Mouse (Mus musculus) hindbrain, embryonic 12.5 days (tissue): ENCODE measurements around the gene Sptlc2. TPM values are rescaled to one million over a fixed set of nuclear protein-coding genes. Genes with fewer than 3 reads are reported as not detected.
A peak's percentile ranks its signal among the peaks of the same experiment; 100 is the strongest.

Experiments used
- ATAC-seq: fragments of 200-750 bp; cut with Nextera tagmentation; 2 replicates; pipeline ENCODE4 v1.8.0; 2017; ENCODE audit warnings: moderate TSS enrichment; ENCODE audit not compliant: low FRiP score
- H3K27ac ChIP-seq: fragments of 300-500 bp; sonication (generic); 2 replicates; pipeline ENCODE4 v1.5.1; 2016; ENCODE audit warnings: mild to moderate bottlenecking
- H3K27me3 ChIP-seq: fragments of 300-500 bp; sonication (generic); 2 replicates; pipeline ENCODE4 v1.6.1; 2016; ENCODE audit warnings: mild to moderate bottlenecking
- H3K36me3 ChIP-seq: fragments of 300-500 bp; sonication (generic); 2 replicates; pipeline ENCODE4 v1.6.1; 2016; ENCODE audit warnings: mild to moderate bottlenecking
- H3K4me1 ChIP-seq: fragments of 300-500 bp; sonication (generic); 2 replicates; pipeline ENCODE4 v1.6.1; 2016
- H3K4me2 ChIP-seq: fragments of 300-500 bp; sonication (generic); replicated peaks from 2 replicates; pipeline ENCODE4 v1.6.1; 2016; ENCODE audit warnings: mild to moderate bottlenecking
- H3K4me3 ChIP-seq: fragments of 300-500 bp; sonication (generic); 2 replicates; pipeline ENCODE4 v1.5.1; 2016; ENCODE audit warnings: mild to moderate bottlenecking
- H3K9ac ChIP-seq: fragments of 300-500 bp; sonication (generic); 2 replicates; pipeline ENCODE4 v1.6.1; 2016; ENCODE audit warnings: mild to moderate bottlenecking, moderate library complexity
- H3K9me3 ChIP-seq: fragments of 300-500 bp; sonication (generic); replicated peaks from 2 replicates; pipeline ENCODE4 v1.6.1; 2016; ENCODE audit warnings: mild to moderate bottlenecking
- WGBS: fragments of 180-500 bp; shearing (Covaris S2); methylation state at CpG from one replicate; pipeline ENCODE4 v1.1.7; 2016; 5-methylcytosine and 5-hydroxymethylcytosine counted together
- polyA plus RNA-seq: library from polyadenylated mRNA; unstranded; fragments of >200 nt; fragmentation: Nextera tagmentation; extraction: Ambion mirVana; gene quantifications from 2 replicates; pipeline ENCODE4 v1.2.1, GENCODE M21; 2016

The Sptlc2 gene
- polyA plus RNA-seq, 1 experiment from 2014 or later = 72.2 TPM

GRCm38 (mm10) chr12:87389231-87389630 is 1.1 kb upstream of the Sptlc2 start:
- H3K4me2 ChIP-seq = peak overlapping the region; percentile 97
- H3K4me3 ChIP-seq = no peak overlapping the region
- no peak overlapping the region for H3K9ac ChIP-seq
- H3K36me3 ChIP-seq = no peaks in the 10 kb centered on the region
- no peak for ATAC-seq
- 75% methylated on average over 3 of the region's 3 CpGs for WGBS
- H3K27me3 ChIP-seq = no peaks in the 10 kb centered on the region
- peaks cover 18% of the 10 kb centered on the region for H3K4me1 ChIP-seq
- no peak overlapping the region for H3K27ac ChIP-seq
- no peaks in the 10 kb centered on the region for H3K9me3 ChIP-seq

DNA sequence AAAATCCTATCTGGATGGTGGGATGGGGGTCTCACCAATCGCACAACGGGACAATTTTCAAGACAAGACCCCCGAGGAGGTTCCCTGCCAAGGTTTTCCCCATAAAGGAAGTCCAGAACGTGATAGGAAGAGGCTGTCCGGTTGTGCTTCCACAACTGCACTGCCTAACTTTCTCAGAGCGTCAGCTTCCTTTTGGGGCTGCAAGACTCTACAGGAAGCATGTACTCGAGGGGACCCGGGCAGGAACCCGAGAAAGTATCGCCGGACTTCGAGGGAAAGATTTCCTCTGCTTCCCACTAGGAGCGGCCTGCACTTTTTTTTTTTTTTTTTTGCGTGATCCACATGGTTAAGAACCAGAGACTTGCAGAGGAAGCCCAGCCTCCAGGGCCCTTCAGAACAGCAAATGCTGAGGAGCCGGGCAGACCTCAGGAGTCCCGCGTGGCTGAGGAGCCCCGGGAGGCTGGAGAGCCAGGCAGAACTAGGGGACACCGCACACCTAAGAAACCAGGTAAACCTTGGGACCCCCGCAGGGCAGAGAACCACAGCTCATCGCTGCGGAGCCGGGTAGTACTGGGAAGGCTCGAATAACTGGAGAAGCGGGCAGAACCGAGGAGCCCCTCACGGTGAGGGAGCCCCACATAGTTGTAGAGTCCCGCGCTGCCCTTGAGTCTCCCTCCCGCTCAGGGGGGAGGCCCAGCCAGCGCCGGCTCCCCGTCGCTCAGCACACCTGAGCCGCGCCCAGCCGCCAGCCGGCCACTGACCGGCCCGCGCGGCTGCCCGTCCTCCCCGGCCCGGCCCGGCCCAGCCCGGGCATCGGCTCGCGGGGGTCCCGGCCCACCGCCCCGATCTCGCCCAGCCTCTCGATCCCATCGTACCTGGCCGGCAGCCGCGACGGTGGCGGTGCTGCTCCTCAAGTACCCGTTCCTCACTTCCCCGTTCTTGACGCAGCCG is 709 bp downstream of the Sptlc2 start:
- peak overlapping the region; percentile 79 for H3K9ac ChIP-seq
- H3K9me3 ChIP-seq = no peaks in the 10 kb centered on the region
- peak overlapping the region; percentile 87 for H3K27ac ChIP-seq
- H3K4me3 ChIP-seq = peak overlapping the region; percentile 97
- H3K27me3 ChIP-seq = no peaks in the 10 kb centered on the region
- 2% methylated on average over 57 of the region's 65 CpGs for WGBS
- peaks cover 18% of the 10 kb centered on the region for H3K4me1 ChIP-seq
- H3K4me2 ChIP-seq = peak overlapping the region; percentile 97
- peak; percentile 59 for ATAC-seq
- no peaks in the 10 kb centered on the region for H3K36me3 ChIP-seq

DNA sequence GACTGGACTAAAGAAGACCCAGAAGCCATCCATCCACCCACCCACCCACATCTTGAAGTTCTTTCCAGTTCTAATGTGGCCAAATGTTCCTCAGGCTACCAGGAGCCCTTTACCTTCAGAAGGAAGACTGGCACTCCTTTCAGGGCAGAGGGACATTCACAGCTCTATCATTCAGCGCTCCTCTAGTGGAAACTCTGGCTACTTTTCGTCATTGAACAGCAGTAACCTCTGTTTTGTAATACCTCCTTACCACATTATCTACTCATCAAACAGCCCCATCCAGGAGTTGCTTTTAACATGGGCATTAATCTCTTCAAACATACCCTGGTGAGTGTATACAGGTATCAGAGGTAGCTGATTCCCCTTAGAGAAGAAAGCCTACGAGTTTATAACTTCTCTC is 3.1 kb downstream of the Sptlc2 start:
- Histone ChIP-seq H3K4me1 (peaks cover 18% of the 10 kb centered on the region), H3K27me3 (no peaks in the 10 kb centered on the region), H3K36me3 (no peaks in the 10 kb centered on the region), H3K4me3 (no peak overlapping the region), H3K27ac (no peak overlapping the region), H3K9me3 (no peaks in the 10 kb centered on the region), H3K9ac (no peak overlapping the region), H3K4me2 (no peak overlapping the region)
- ATAC-seq = no peak
- 85% methylated on average over 3 of the region's 3 CpGs for WGBS

DNA sequence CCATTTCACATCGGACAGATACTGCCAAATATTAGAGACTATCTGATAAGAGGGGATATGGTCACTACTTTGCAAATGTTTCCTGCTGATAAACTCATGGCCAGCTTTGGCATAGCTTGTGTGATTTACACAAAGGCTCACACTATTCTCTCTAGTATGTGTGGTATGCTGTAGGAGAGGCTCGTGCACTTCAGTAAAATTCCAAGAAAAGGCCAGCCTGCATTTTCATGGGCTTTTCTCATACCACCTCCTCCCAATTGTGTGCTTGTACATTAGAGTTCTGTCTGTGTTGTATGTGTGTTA is 6.8 kb downstream of the Sptlc2 start:
- no peak overlapping the region for H3K4me2 ChIP-seq
- 89% methylated on average over 2 of the region's 2 CpGs for WGBS
- no peak for ATAC-seq
- H3K9me3 ChIP-seq = no peaks in the 10 kb centered on the region
- H3K9ac ChIP-seq = no peak overlapping the region
- H3K27ac ChIP-seq = no peak overlapping the region
- H3K36me3 ChIP-seq = no peaks in the 10 kb centered on the region
- no peak overlapping the region for H3K4me3 ChIP-seq
- peaks cover 5% of the 10 kb centered on the region for H3K4me1 ChIP-seq
- H3K27me3 ChIP-seq = no peaks in the 10 kb centered on the region

DNA sequence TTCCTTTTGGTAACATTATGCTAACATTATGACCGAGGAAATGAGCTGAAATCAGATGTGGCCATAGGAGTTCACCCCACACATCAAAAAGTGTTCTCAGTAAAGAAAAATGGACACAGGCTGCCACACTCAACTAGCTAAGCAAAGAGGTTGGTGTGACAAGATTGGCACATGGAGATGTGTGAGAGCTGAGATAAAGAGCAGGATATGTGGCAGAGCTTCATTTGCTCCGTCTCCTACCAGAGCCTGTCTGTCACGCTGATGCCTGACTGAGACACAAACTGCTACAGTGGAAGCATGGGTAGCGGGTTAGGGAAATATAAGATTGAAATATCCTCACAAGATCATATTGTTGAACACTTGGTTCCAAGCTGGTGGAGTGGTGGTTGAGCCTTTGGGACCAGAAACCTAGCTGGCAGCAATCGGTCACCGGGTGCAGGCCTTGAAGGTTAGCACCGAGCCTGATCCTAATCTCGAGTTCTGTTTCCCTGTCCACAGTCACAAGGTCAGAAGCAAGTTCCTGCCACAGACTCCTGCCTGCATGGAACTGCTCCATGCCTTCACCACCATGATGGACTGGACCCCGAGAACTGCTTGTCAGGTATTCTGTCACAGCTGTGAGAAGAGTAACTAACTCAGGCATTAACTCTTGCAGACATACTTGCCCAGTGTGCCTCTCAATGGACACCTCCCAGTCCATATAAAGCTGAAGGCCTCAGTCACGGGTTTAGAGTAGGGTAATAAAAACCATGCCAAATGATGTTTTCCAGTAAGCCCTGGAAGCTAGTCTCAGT is 7.4 kb downstream of the Sptlc2 start:
- H3K9ac ChIP-seq = no peak overlapping the region
- no peak overlapping the region for H3K4me3 ChIP-seq
- no peaks in the 10 kb centered on the region for H3K4me1 ChIP-seq
- 91% methylated on average over 10 of the region's 10 CpGs for WGBS
- no peak overlapping the region for H3K27ac ChIP-seq
- H3K36me3 ChIP-seq = no peaks in the 10 kb centered on the region
- H3K4me2 ChIP-seq = no peak overlapping the region
- no peaks in the 10 kb centered on the region for H3K9me3 ChIP-seq
- no peak for ATAC-seq
- H3K27me3 ChIP-seq = no peaks in the 10 kb centered on the region

DNA sequence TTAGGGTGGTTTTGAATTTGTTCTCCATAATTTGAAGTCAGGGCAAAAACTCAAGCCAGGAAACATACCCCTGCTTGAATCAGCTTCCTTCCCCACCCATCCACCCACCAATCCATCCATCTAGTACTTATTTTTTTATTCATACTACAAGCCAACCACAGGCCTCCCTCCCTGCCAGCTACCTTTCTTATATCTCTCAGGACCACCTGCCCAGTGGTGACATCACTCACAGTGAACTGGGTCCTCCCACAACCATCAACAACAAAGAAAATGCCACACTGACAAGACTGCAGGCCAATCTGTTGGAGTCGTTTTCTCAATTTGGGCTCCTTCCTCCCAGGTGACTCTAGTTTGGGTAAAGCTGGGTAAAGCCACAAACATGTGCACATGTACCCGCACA is 8.7 kb downstream of the Sptlc2 start:
- no peaks in the 10 kb centered on the region for H3K27me3 ChIP-seq
- no peak overlapping the region for H3K4me2 ChIP-seq
- H3K27ac ChIP-seq = no peak overlapping the region
- H3K4me1 ChIP-seq = no peaks in the 10 kb centered on the region
- 88% methylated on average over 2 of the region's 2 CpGs for WGBS
- no peak for ATAC-seq
- H3K9me3 ChIP-seq = no peaks in the 10 kb centered on the region
- H3K9ac ChIP-seq = no peak overlapping the region
- no peaks in the 10 kb centered on the region for H3K36me3 ChIP-seq
- H3K4me3 ChIP-seq = no peak overlapping the region

- 89% methylated on average over 6 of the region's 6 CpGs for WGBS
- ATAC-seq = no peak
- Histone ChIP-seq H3K9ac (no peak overlapping the region), H3K9me3 (no peaks in the 10 kb centered on the region), H3K4me2 (no peak overlapping the region), H3K36me3 (no peaks in the 10 kb centered on the region), H3K27me3 (no peaks in the 10 kb centered on the region), H3K27ac (no peak overlapping the region), H3K4me1 (no peaks in the 10 kb centered on the region), H3K4me3 (no peak overlapping the region)
Observed at GRCm38 (mm10) chr12:87374159-87374558, 14.0 kb downstream of the Sptlc2 start.

DNA sequence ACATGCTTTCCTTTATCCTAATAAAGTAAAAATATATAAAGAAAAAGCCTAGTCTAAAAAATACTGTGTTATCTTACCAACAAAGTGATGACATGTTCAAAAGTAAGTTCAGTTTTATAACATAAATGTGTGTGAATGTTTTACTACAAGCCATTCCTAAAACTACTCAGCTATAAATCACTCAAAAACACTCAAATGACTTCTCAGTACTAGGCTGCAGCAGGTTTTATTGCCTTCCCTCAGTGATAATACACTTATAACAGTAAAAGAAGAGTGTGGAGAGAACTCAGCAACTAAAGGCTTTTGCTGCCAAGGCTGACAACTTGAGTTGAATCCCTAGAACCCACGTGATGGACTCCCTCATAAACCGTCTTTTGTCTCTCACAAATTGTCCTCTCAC is 18.8 kb downstream of the Sptlc2 start:
- no peak overlapping the region for H3K9ac ChIP-seq
- no peak overlapping the region for H3K27ac ChIP-seq
- no peak overlapping the region for H3K4me2 ChIP-seq
- 73% methylated on average over 2 of the region's 2 CpGs for WGBS
- no peak for ATAC-seq
- no peak overlapping the region for H3K4me3 ChIP-seq
- no peaks in the 10 kb centered on the region for H3K4me1 ChIP-seq
- peaks cover 14% of the 10 kb centered on the region; the same call in 1 of the 2 replicates for H3K36me3 ChIP-seq
- no peaks in the 10 kb centered on the region for H3K27me3 ChIP-seq
- H3K9me3 ChIP-seq = no peaks in the 10 kb centered on the region

DNA sequence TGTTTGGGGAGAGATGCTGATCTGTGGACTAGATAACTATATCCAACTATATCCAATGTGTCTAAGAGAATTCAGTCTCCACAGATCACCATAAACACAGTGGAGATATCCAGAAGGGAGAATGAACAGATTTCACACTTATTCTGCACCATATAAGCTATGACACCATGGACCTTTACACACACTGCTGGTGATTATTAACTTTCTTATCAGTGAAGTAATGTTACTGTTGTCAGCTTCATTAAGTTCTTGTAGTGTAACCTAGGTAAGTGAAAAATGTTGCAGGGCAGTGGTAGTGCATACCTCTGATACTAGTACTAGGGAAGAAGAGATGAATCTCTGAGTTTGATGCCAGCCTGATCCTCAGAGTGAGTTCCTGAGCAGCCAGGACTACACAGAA is 20.1 kb downstream of the Sptlc2 start:
- Histone ChIP-seq H3K4me3 (no peak overlapping the region), H3K4me2 (no peak overlapping the region), H3K9me3 (no peaks in the 10 kb centered on the region), H3K27ac (no peak overlapping the region), H3K27me3 (no peaks in the 10 kb centered on the region), H3K36me3 (peaks cover 14% of the 10 kb centered on the region; the same call in 1 of the 2 replicates), H3K4me1 (no peaks in the 10 kb centered on the region), H3K9ac (no peak overlapping the region)
- ATAC-seq = no peak

- 85% methylated on average over 9 of the region's 9 CpGs for WGBS
- Histone ChIP-seq H3K4me1 (peaks cover 2% of the 10 kb centered on the region; the same call in 1 of the 2 replicates), H3K9me3 (no peaks in the 10 kb centered on the region), H3K36me3 (peaks cover 14% of the 10 kb centered on the region; the same call in 1 of the 2 replicates), H3K27me3 (no peaks in the 10 kb centered on the region), H3K4me3 (no peak overlapping the region), H3K27ac (no peak overlapping the region), H3K9ac (no peak overlapping the region), H3K4me2 (no peak overlapping the region)
- ATAC-seq = no peak
Observed at GRCm38 (mm10) chr12:87365676-87366075, 22.5 kb downstream of the Sptlc2 start.

DNA sequence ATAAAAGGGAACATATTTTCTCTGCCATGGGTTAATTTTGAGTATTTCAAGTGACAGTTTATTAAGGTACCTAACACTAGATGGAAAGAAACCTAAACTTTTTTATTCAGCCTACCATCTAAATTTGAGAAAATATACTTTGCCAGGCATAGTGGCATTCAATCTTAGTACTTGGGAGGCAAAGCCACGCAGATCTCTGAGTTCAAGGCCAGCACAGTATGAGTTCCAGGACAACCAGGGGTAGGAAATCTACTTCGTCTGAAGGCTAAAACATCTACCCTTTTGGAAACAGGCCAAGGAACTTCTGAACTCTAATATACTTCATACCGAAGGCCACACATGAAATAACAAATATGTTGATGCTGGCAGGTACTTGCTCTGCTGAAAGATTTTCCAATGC is 26.0 kb downstream of the Sptlc2 start:
- H3K4me1 ChIP-seq = peaks cover 4% of the 10 kb centered on the region; the same call in 1 of the 2 replicates
- no peak overlapping the region for H3K4me2 ChIP-seq
- no peak overlapping the region for H3K27ac ChIP-seq
- no peaks in the 10 kb centered on the region for H3K9me3 ChIP-seq
- no peaks in the 10 kb centered on the region for H3K27me3 ChIP-seq
- H3K9ac ChIP-seq = no peak overlapping the region
- WGBS = 86% methylated on average over 3 of the region's 3 CpGs
- H3K36me3 ChIP-seq = 0 out of 2 replicates have a peak, but pooled peaks cover 3% of the 10 kb centered on the region
- ATAC-seq = no peak
- H3K4me3 ChIP-seq = no peak overlapping the region

GRCm38 (mm10) chr12:87348029-87348428 is 40.1 kb downstream of the Sptlc2 start:
- 83% methylated on average over 2 of the region's 2 CpGs for WGBS
- H3K27me3 ChIP-seq = no peaks in the 10 kb centered on the region
- no peak overlapping the region for H3K4me3 ChIP-seq
- no peaks in the 10 kb centered on the region for H3K4me1 ChIP-seq
- H3K27ac ChIP-seq = no peak overlapping the region
- H3K36me3 ChIP-seq = 0 out of 2 replicates have a peak, but pooled peaks cover 18% of the 10 kb centered on the region
- H3K4me2 ChIP-seq = no peak overlapping the region
- H3K9me3 ChIP-seq = no peaks in the 10 kb centered on the region
- no peak for ATAC-seq
- H3K9ac ChIP-seq = no peak overlapping the region
